Mouse (Mus musculus) retina, adult 2 months (tissue): Measurements from ENCODE around the gene Trim17.

Experiments used
- DNase-seq: peaks from one replicate; pipeline ENCODE4 v3.0.0-alpha.2; 2012; ENCODE audit warnings: low read depth, low spot score

Gene Trim17

DNA sequence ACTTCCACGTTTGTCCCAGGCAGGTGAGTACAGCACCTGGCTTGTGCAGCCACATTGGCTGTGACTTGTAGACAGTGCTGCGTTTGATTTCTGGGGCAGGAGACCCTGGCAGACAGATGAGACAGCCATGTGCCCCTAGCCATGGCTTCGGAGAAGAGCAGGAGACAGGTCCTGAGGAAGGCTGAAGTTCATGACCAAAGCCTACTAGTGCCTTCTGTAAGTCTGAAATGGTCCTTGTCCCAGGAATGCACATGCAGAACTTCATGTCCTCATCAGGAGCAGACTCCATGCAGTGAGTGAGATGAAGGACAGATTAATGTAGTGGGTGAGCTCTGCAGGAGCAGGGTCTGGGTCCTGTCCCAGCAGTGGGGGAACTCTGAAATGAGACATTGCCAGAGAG lies 37.4 kb downstream of the Trim17 start:
- no peak for DNase-seq

DNA sequence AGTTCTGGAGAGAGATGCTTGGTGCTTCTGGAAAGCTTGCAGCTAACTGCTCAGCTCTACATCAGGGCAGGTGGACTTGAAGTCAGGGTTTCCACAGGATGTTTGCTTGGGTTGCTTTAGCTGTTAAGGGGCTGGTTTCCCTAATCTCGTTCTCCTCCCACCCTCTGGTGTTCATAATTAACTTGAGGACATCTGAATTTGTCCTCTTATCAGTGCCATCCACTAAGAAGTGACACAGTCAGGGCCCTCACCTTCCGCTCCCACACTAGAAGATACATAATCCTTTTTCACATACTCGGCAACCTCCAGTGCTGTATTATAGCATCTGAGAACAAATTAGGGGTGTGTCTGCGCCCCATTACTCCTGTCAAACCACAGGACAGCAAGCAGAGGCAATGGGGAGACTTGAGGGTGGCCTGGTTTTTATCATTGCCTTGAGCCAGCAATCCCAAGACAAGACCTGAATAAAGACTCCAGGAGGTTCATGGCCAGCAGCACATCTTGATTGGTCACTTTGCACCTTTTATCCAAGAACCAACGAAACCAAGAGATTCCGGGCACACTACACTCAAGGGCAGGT lies 38.7 kb downstream of the Trim17 start:
- no peak for DNase-seq

DNA sequence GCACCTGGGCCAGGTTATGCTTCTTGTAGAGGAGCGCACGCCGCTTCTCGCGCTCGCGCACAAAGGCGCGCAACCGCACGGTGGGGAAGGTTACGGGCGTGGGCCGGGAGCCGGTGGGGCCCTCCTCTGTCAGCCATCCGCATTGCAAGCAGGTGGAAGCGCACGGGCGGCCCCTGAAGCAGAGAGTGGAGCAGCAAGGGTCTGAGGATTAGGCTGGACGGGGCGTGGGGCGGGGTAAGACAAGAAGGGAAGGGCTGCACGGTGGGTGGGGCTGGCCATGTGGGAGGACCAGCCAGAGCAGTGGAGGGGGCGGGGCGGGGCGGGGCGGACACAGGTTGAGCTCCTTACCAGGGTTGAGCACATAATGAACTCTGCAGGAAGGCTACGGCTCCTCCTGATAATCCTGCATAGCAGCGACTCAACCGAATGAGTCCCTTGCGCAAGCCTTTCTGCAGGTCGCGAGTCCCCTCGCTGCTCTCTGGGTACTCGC lies 39.9 kb downstream of the Trim17 start:
- no peak for DNase-seq

DNA sequence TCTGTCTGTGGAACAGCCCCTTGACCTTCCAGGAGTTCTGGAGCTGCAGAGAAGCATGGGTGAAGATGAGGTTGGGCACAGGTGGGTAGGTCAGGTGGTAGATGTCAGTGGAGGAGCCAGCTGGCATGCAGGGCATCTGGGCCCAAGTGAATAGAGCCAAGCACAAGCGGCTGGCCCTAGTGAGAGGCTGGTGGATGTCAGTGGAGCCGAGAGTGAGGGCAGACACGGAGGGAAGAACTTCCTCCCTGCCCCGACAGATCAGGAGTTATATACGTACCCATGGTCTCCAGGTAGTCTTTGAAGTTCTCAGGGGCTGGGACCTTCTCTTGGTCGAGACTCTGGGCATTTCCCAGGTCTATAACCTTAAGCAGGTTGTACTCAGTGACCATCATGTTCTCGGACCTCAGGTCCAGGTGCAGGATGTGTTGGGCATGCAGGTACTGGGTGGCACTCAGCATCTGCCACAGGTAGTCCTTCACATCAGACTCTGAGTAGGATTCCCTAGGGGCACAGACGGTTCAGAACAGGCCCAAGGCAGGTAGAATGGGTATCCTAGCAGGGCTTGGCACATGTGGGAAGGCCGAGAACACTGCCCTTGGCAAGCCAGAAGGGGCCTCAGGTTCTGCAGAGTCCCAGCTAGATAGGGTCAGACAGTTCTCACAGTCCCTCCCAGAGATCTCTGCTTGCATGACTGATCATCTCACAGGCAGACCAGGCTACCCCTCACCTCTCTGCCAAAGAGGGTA lies 40.7 kb downstream of the Trim17 start:
- no peak for DNase-seq

DNA sequence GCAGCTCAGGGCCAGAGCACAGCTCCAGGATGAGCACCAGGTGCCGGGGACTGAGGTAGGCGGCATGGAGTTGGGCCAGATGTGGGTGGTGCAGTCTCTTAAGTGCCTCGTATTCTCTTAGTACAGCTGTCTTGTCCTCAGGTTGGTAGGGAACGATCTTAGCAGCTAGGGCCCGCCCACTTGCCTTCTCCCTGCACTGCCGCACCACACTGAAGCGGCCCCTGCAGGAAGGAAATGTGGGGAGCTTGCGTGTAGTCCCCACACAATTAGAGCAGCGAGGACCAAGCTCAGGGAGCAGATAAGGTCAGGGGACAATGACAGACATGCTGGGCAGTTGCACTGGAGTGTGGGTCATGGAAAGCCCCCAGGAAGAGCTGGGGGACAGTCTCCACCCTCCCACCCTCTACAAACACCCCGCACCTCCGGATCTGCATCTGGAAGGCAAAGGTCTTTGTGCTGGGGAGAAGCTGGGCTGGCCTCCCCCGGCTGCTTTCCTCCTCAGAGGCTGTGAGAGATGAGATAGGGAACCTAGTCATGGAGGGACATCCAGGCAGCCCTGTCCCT lies 41.4 kb downstream of the Trim17 start:
- no peak for DNase-seq

DNA sequence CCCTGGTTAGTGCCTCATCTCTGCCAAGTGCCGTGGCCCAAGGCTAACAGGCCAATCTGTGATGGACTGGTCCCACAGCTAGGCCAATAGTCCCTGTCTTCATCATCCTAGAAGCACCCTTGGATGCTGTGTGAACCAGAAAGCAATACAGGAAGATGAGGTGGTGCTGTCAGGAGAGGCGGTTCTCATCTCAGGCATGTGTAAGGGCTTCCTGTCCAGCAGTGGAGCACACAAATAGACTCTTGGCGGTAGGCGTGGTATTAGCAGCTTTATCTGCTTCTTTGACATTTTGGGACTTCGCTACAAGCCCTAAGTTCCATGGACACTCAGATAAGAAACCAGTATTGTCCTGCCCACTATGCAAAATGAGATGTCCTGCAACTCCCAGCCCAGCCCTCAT lies 43.1 kb downstream of the Trim17 start:
- no peak for DNase-seq

DNA sequence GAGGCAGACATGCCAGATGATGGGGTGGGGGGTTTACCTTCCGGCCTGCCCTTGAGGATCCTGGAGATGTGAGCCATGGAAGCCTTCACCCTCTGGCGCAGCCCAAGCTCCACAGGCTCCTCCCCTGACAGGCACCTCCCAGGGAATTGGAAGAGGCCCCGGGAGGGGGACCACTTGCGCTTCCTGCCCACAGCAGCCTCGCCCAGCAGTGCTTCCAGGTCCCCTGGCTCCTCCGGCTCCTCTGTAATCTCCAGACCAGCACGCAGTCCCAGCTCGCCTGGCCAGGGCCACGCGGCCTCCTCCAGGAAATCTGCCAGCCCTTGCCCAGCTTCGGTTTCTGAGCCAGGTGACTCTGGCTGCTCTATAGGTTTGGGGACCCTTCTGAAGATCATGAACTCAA lies 44.7 kb downstream of the Trim17 start:
- no peak for DNase-seq

DNA sequence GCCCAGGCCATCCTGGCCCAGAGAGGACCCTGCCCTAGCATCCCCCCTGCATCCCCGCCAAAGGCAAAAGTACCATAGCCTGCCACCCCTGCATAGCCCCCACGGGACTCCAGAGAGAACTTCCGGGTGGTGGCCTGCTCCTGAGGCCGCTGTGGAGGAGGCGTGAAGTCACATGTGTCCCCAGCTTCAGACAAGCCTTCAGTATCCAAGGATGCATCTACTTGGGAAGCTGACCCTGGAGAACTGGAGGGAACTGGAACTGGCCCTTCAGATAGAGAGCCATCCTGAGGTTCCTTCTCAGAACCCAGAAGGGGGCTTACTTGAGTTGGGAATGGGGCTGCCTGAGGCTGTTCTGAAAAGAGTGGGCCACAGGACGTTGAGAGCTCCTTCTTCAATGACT lies 45.3 kb downstream of the Trim17 start:
- no peak for DNase-seq

DNA sequence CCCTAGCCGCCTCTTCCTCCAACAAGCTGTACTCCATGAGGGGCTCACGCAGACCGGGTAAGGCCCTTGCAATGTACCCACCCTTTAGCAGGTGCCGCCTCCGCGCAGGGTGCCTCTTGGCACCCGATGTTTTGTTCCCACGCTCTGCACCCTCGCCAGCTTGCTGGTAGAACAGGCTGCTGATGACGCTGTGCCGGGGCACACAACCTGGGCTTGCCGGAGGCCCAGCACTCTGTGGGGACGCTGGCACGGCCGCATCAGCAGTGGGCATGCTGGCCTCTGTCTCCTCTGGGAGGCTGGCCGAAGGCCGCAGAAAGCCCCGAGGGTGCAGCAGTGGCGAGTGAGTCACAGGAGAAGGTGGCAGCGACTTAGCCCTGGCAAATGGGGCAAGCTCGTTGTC lies 46.1 kb downstream of the Trim17 start:
- DNase-seq: no peak

DNA sequence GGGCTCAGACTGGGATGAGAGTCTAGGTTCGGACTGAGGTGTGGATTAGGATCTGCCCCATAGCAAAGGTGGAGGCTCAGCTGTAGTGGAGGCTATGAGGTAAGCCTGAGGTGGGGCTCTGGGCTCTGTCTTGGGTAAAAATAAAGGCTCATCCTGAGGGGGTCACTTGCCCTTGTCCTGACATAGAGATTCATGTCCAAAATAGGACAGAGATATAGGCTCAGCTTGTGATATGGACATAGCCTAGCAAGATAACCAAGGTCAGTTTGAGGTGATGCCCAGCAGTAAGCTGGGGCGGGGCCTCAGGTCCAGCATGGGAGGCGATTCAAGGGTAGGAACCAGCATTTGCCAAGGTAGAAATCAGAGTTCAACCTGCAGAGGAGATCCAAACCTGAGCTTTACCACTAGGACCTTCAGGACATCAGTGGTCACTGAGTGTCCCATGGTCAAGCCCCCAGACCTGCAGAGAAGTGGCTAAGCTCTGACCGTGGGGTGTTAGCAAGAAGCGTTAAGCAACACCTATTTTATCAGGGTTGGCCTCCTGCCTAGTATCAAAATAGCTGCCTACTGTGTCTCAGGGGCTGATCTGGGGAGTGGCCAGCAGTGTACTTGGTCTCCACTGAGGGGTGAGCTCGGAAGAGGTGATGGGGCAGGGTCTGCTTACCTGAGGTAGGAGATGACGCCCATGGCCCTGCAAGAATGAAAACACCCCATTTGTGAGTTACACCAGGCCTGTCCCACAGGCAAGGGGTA lies 48.0 kb downstream of the Trim17 start:
- no peak for DNase-seq

DNA sequence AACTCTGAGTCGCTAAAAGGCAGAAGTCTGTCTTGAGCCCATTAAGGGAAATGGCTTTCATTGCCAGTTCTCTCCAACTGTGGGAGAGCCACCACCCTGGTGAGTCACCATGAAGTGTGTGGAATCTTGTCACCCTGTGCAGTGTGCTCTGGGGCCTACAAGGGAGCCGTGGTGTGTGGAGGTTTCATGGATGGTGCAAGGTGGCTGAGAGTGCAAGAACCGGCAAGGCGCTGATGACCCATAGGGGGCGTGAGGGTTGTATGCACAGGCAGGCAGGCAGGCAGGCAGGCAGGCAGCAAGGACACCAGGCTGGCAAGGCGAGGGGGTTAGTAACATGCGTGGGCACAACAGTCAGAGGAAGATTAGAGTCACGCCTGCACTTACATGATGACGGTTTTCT lies 60.6 kb downstream of the Trim17 start:
- no peak for DNase-seq
